Mouse (Mus musculus) WW6 (cell line): ENCODE data around the gene Gabarap.

ENCODE experiments used
- DNase-seq: peaks from one replicate; pipeline ENCODE4 v3.0.0-alpha.2; 2013; ENCODE audit warnings: low read depth, low spot score

Gene Gabarap

DNA sequence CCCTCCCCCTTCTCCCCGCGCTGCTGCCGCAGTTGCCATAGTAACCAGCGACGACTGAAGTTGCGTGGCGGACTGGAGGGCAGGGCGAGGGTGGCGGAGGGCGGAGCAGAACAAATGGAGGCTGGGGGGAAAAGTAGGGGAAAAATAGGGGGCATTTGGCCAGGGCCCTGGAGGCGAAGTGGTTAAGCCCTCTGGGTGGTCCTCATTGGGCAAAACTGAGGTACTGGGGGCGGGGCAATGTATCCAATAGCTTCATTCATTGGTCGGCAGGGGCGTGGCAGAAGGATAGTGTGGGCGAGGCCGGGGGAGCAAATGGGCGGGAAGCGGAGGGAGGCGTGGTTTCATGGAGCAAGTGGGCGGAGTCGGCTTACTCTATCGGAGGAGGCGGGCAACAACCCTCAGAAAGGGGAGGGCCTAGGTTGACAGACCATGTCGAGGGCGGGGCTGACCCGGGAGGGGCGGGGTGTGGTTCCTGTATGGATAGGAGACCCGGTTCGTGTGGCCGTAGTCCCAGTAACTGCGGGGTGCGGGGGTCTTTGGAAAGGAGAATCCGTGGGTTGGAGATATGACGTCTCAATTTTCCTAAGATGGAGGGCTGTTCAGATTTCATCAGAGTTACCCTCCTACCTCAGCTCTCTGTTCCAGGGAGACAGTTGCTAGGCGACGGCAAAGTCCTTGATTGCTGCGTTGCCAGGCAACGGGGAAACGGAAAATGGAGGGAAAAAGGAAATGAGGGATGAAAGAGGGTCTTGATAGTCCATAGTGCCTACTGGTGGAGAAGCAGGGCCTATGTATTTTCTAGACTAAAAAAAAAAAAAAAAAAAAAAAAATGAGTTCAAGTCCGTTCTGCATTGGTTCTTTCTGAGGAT, 30.6 kb downstream of the Gabarap start:
- DNase-seq, result peak; percentile 99

DNA sequence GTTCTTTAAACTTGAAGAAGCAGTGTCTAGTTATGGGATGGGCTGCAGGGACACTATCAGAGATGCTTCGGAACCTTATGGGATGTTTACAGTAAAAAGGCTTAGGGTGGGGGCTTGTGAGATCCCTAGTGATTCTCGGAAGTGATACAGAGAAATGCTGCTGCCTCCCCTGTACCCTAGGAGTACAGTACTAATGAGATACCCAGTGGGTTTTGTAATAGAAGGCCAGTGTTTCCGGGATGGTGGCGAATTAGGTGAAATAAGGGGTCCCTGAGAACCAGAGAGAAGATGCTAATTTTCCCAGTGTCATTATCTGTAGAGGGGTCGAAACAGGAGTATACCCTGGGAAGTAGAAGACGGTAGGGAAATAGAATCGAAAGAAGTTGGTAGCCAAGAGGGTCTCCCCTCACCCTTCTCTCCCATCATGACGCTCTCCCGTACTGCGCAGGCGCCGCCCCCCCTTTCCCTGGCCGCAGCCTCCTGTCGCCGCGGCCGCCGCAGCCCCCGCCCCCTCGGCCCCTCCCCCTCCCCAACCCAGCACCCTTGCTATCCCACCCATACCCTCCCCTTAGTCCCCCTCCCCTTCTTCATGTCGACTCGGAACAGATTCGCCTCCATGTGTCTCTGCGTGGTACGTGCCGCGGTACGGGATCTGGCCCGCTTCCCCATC, 32.7 kb downstream of the Gabarap start:
- no peak for DNase-seq

DNA sequence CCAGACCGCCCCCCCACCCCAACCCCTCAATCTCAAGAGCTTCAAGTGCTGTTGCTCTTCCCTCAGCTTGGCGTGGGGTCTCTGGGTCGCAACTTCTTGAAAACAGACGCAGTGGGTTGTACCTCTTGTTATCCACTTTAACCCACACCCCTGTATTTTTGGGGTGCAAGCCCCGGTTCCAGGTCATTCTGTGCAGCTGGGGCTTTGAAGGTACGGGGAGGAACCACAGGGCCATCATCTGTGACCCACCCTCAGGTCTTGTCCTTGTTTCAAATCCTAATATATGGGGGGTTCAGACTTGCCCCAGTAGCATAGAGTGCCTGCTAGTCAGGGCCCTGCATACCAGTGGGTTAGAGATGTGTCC, 33.2 kb downstream of the Gabarap start:
- DNase-seq, result no peak

DNA sequence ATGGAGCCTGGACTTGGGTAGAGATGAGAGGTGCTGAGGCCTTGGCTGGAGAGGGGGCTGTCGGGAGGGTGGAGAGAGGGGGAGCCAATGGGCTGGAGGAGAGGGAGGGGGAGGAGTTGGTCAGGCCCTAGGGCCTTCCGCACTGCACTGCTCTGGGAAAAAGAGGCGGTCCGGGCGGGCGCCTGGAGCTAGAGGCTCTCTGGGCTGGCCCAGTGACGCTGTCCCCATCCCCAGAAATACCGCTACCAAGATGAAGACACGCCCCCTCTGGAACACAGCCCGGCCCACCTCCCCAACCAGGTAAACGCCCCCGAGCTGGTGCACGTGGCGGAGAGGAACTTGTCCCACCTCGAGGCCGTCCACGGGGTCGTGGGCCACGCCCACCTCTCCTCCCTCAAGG, 35.7 kb downstream of the Gabarap start:
- DNase-seq, result no peak

DNA sequence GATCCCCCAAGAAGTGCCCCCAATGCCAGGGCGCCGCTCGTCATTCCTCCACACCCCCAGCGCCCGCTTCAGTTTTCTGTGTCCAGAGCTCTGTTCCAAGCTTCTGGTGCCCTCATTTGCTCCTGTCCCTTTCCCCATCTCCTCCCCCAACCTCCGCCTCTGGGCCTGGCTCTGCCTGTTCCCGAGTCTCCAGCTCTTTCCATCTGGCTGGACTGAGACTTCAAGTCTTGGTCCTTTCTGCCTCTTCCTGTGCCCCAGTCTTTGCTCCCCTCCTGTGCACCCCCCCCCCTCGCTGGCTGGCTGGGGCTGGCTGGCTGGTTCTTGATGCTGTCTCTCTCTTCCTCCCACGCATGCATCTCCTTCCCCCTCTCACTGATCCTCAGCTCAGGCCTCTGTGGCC, 36.5 kb downstream of the Gabarap start:
- no peak for DNase-seq

DNA sequence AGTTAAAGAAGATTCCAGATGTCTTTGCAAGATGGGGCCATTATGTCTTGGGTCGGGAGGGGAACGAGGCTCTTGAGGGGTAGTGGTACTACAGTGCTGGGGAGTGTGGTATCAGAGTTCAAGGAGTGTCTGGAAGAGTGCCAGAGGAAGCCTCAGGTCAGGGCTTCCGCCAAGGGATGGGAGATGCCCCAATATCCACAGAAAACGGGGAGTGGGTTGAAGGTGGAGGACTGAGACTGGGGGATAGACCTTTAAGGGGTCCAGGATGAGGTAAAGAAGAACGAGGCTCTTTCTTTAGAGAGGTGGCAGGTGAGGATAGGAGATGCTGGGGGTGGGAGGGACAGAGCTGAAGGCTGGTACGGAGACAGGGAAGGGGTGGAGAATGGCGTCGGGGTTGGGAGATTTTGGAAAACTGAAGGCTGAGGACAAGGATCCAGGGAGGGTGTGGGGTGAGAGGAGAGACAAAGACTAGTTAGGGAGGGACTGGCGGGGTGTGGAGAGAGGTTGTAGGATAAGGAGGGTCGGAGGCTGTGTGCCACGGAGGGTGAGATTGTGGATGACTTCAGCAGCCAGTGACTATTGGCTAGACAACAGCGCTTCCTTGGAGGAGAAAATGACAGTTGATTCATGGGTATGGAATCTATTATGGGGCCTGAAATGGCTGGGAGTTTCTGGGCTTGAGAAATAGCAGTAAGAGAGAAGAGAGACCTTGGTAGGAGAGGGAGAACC, 37.6 kb downstream of the Gabarap start:
- no peak for DNase-seq

DNA sequence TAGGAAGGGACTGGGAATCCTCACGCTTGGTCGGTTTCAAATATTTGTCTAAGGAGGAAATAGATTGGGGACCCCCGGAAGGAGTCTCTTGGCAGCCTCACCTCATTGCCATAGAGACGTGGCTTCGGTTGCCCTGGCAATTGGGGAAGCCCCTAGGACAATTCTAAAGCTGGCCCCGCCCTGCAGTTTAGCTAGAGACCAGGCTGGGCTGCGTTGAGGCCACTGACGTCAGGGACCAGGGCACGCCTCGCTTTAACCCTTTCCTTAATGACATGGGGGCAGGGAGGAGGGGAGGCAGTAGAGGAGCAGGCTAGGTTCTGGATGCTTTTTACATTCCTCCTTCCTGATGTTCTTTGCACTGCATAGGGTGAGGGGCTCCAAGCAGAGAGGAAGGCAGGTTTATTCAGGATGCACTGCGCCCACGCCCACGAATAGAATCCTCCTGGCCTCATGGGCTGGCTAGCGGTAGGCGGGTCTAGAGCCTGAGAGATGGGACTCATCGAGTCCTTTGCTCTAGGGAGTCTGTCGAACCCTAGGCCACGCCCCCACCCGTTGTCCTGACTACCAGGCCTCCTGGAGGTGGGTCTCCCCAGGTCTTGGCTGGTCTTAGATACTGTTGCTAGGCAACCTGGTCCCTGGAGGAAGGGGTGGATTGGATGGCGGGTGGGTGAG, 38.3 kb downstream of the Gabarap start:
- peak; percentile 98 for DNase-seq

DNA sequence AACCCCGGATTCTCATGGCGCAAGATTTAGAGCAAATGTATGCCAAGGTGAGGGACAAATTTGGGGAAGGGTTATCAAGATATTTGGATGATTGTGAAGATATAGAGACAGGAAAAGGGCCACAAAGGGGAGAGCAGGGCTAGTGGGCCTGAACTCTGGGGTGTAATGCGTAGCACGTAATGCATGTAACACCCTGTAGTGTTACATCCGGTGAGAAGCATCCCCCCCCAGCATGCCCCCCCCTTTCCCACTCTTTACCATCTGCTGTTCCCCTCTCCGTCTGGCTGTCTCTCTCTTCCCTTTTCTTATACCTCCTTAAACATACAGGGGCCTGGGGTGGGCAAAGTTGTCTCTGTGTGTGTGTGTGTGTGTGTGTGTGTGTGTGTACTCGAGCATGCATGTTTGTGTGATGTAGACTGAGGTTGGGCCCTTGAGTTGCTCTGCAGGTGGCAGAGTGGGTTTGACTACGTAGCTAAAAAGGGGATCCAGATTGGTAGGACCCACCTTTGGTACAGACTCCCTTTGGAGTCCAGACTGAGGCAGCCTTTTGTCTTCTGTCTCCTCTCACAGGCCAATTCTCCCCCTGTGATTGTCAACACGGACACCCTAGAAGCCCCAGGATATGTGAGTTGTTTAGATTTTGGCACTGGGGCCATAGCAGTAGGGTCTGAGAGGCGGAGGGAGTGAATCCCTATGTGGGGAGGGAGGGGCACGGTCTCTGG, 39.0 kb downstream of the Gabarap start:
- DNase-seq, result no peak

DNA sequence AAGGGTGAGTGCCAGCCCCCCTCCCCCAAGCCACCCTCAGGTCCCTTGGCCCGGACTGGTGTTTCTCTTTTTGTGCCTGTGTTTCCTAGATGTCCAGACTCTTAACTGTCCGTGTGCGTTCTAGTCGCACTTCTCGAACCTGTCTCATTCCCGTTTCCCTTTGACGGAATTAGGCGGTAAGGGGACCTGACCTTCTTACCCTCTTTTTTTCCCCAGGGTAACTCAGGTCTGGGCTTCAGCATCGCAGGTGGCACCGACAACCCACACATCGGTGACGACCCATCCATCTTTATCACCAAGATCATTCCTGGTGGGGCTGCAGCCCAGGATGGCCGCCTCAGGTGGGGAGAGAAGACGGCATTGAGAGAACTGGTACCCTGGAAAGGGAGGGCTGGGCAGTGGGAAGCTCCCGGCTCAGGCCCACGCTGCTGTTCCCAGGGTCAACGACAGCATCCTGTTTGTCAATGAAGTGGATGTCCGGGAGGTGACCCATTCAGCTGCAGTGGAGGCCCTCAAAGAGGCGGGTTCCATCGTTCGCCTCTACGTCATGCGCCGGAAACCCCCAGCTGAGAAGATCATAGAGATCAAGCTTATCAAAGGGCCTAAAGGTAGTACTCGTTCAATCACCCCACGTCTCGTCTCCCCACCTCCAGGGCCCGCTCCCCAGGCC, 39.8 kb downstream of the Gabarap start:
- DNase-seq, result no peak

DNA sequence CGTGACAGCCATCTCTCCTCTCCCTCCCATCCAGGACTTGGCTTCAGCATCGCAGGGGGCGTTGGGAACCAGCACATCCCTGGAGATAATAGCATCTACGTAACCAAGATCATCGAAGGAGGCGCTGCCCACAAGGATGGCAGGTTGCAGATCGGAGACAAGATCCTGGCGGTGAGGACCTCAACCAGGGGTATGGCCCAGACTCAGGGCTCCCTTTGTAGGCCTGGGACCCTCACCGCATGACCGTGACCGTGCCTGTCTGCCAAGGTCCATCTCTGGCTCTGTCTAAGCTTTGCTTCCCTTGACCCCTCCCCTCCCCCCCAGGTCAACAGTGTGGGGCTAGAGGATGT, 40.4 kb downstream of the Gabarap start:
- no peak for DNase-seq

DNA sequence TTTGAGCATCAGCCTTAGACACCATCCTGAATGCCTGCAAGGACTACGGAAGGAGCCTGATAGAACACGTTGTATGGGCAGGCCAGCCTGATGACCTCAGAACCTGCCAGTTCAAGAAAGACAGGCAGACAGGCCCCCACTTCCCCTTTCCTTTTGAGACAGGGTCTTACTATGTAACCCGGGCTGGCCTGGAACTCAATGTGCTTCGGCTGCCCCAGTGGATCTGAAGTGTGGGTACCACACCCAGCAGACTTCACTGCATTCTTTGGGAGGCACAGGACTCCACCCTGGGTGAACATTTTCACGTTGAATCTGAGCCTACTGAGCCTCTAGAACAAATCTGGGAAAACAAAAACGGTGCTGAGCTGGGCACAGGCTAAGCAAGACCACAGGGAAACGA, 47.2 kb downstream of the Gabarap start:
- DNase-seq, result no peak

DNA sequence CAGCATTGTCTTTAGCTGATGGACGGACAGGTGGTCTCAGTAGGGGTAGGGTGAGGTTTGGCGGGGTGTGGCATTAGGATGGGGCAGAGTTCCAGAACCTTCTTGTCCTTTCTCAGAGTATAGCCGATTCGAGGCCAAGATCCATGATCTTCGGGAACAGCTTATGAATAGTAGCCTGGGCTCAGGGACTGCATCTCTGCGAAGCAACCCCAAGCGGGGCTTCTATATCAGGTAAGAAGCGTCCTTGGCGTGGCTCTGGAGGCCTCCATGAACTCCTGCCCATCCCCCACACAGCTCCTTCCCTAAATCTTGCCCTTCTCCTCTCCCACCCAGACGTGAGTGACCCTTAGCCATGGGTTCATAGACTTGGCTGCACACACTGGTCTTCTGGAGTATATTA, 48.7 kb downstream of the Gabarap start:
- DNase-seq, result no peak

DNA sequence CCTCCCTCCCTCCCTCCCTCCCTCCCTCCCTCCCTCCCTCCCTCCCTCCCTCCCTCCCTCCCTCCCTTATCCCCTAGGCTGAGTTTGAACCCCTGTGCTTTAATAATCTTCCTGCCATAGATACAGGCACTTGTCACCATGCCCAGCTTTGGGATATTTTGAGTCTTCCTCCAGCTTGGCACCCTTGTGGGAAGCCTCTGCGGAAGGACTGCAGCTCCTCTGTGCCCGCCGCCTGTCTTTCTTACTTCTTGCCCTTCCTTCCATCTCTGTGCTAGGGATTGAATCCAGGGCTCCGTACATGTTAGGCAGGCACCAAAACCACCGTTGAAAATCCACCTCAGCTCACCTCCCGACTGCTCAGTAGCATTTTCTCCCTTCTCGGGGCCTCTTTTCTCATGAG, 49.2 kb downstream of the Gabarap start:
- no peak for DNase-seq

DNA sequence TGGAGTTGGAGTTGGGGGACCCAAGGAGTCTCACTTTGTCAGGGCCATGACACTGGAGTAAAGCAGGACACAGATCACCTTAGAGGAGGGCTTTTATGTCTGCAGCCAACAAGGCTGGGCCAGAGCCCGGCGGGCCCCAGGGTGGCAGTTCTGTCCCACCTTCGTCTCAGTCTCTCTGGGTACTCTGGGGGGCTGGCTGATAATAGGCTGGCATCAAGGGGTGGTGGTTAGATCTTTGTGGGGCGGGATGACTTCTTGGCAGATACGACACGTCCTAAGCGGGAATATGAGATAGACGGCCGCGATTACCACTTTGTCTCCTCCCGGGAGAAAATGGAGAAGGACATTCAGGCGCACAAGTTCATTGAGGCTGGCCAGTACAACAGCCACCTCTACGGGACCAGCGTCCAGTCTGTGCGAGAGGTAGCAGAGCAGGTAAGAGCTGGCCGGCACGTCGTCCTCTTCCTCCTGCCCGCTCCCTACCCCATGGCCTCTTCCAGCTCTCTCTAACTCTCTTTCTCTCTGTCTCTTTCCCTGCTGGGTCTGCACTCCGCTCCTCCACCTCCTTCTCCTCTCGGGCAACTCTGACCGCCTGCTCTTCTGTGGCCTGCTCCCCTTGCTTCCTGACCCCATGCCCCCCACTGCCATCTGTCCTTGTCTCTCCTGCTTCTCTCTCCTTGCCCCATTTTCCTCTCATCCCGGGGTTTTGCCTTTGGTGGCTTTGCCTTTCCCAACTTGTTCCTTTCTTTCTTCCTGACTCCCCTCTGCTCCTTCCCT, 51.6 kb downstream of the Gabarap start:
- DNase-seq, result no peak

DNA sequence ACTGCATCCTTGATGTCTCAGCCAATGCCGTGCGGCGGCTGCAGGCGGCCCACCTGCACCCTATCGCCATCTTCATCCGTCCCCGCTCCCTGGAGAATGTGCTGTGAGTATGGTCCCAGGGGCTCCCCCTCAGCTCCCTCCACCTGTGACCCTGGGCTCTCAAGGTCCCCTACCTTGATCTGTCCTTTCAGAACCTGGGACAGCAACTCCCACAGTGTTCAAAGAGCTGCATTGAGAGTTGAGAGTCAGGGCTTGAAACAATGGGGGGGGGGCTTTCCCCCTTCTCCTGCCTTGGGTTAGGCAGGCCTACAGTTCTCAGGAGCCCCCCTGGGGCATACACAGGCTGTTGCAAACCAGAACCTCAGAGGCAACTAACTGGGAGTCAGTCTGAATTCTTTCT, 52.7 kb downstream of the Gabarap start:
- DNase-seq, result no peak
